Mouse (Mus musculus) hindbrain, postnatal 0 days (tissue): ENCODE data around the gene Fzd7. TPM values are rescaled to one million over a fixed set of nuclear protein-coding genes. Genes with fewer than 3 reads are reported as not detected.

Source experiments
- ATAC-seq: fragments of 200-750 bp; cut with Nextera tagmentation; 2 replicates; pipeline ENCODE4 v1.8.0; 2017; ENCODE audit warnings: mild to moderate bottlenecking, moderate TSS enrichment, moderate library complexity
- DNase-seq: peaks from one replicate; pipeline ENCODE4 v3.0.0-alpha.2; 2015; ENCODE audit warnings: low spot score
- H3K27ac ChIP-seq: fragments of 300-500 bp; sonication (generic); 2 replicates; pipeline ENCODE4 v1.5.1; 2014; ENCODE audit warnings: mild to moderate bottlenecking
- H3K27me3 ChIP-seq: fragments of 300-500 bp; sonication (generic); 2 replicates; pipeline ENCODE4 v1.6.1; 2014; ENCODE audit warnings: low read length, mixed read lengths; ENCODE audit not compliant: insufficient read depth
- H3K36me3 ChIP-seq: fragments of 300-500 bp; sonication (generic); 2 replicates; pipeline ENCODE4 v1.6.1; 2014; ENCODE audit warnings: low read length, mixed read lengths; ENCODE audit not compliant: insufficient read depth
- H3K4me1 ChIP-seq: fragments of 300-500 bp; sonication (generic); 2 replicates; pipeline ENCODE4 v1.6.1; 2014; ENCODE audit warnings: antibody characterized with exemption, low read length, mixed read lengths; ENCODE audit not compliant: insufficient read depth
- H3K4me2 ChIP-seq: fragments of 300-500 bp; sonication (generic); 2 replicates; pipeline ENCODE4 v1.6.1; 2014; ENCODE audit warnings: low read depth, mild to moderate bottlenecking, low read length, moderate library complexity, mixed read lengths
- H3K4me3 ChIP-seq: fragments of 300-500 bp; sonication (generic); 2 replicates; pipeline ENCODE4 v1.5.1; 2014; ENCODE audit warnings: low read length
- H3K9ac ChIP-seq: fragments of 300-500 bp; sonication (generic); replicated peaks from 2 replicates; pipeline ENCODE4 v1.6.1; 2014; ENCODE audit warnings: mild to moderate bottlenecking, low read length, moderate library complexity, mixed read lengths
- H3K9me3 ChIP-seq: fragments of 300-500 bp; sonication (generic); 2 replicates; pipeline ENCODE4 v1.6.1; 2016; ENCODE audit warnings: low read length, mixed read lengths
- CTCF ChIP-seq: IDR thresholded peaks from 2 replicates; pipeline ENCODE4 v1.5.1; 2016; ENCODE audit warnings: antibody characterized with exemption, control low read depth, low read depth
- WGBS: fragments of 180-500 bp; shearing (Covaris S2); extraction: QIAGEN DNeasy Blood & Tissue Kit; methylation state at CpG from one replicate; pipeline ENCODE4 v1.1.7; 2014; 5-methylcytosine and 5-hydroxymethylcytosine counted together
- polyA plus RNA-seq: library from polyadenylated mRNA; unstranded; fragments of >200 nt; fragmentation: Nextera tagmentation; extraction: Ambion mirVana; gene quantifications from 2 replicates; pipeline ENCODE4 v1.2.1, GENCODE M21; 2015
- total RNA-seq: library from RNA; depleted of rRNA; stranded (reverse); fragments of >200 nt; gene quantifications from 2 replicates; pipeline ENCODE4 v1.2.3, GENCODE M21; 2014

Fzd7 gene
- total and polyA plus RNA-seq, 2 experiments from 2014 or later: 1.8 to 17.2 TPM

GRCm38 (mm10) chr1:59450896-59451295 is 31.3 kb upstream of the Fzd7 start:
- Histone ChIP-seq H3K27ac (no peak overlapping the region), H3K4me3 (no peak overlapping the region), H3K4me2 (no peak overlapping the region), H3K27me3 (no peaks in the 10 kb centered on the region), H3K4me1 (peaks cover 3% of the 10 kb centered on the region; the same call in 1 of the 2 replicates), H3K9ac (no peak overlapping the region), H3K9me3 (no peaks in the 10 kb centered on the region), H3K36me3 (no peaks in the 10 kb centered on the region)
- WGBS: 80% methylated on average over 11 of the region's 11 CpGs
- no peak for ATAC-seq
- no peak for TF ChIP-seq CTCF
- no peak for DNase-seq

DNA sequence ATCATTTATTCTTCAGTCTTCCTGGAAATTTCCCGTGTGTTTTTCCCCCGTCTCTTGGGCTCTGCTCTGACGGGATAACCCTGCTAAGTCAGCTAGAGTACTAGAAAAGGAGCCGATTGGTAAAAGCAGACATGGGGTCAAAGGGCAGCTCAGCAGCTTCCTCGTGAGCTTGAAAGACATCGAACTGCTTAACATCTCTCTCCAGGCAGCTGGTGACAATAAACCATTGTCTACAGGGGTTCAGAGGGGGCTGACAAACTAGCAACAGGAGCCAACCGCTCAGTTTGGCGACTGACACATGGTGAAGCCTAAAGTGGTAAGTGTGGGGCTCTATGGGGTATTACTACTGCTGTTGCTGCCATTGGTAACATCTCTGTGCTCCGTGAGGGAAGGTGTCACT is 30.6 kb upstream of the Fzd7 start:
- Histone ChIP-seq H3K9ac (no peak overlapping the region), H3K4me1 (peaks cover 3% of the 10 kb centered on the region; the same call in 1 of the 2 replicates), H3K9me3 (no peaks in the 10 kb centered on the region), H3K27ac (no peak overlapping the region), H3K4me3 (no peak overlapping the region), H3K27me3 (no peaks in the 10 kb centered on the region), H3K4me2 (no peak overlapping the region), H3K36me3 (no peaks in the 10 kb centered on the region)
- ATAC-seq (no peak), DNase-seq (no peak)
- 19% methylated on average over 9 of the region's 9 CpGs for WGBS
- TF ChIP-seq CTCF: no peak

- H3K4me3 ChIP-seq: no peak overlapping the region
- ATAC-seq: no peak
- TF ChIP-seq CTCF: no peak
- H3K9ac ChIP-seq: no peak overlapping the region
- H3K27ac ChIP-seq: no peak overlapping the region
- H3K4me2 ChIP-seq: no peak overlapping the region
- H3K4me1 ChIP-seq: no peaks in the 10 kb centered on the region
- H3K36me3 ChIP-seq: no peaks in the 10 kb centered on the region
- DNase-seq: peak; percentile 13
- H3K27me3 ChIP-seq: no peaks in the 10 kb centered on the region
- no peaks in the 10 kb centered on the region for H3K9me3 ChIP-seq
- 18% methylated on average over 3 of the region's 3 CpGs for WGBS
These were observed 25.4 kb upstream of the Fzd7 start for GRCm38 (mm10) chr1:59456825-59457224.

- Histone ChIP-seq H3K27me3 (no peaks in the 10 kb centered on the region), H3K4me3 (no peak overlapping the region), H3K4me2 (no peak overlapping the region), H3K9ac (no peak overlapping the region), H3K4me1 (no peaks in the 10 kb centered on the region), H3K27ac (no peak overlapping the region), H3K36me3 (no peaks in the 10 kb centered on the region), H3K9me3 (no peaks in the 10 kb centered on the region)
- no peak for ATAC-seq
- DNase-seq: no peak
- WGBS: 85% methylated on average over 4 of the region's 4 CpGs
- no peak for TF ChIP-seq CTCF
These were observed 24.4 kb upstream of the Fzd7 start for GRCm38 (mm10) chr1:59457873-59458272.

GRCm38 (mm10) chr1:59458886-59459285 is 23.3 kb upstream of the Fzd7 start:
- WGBS: 14% methylated on average over 8 of the region's 8 CpGs
- DNase-seq (peak; percentile 44), ATAC-seq (peak; percentile 55; the same call in 1 of the 2 replicates)
- Histone ChIP-seq H3K27me3 (no peaks in the 10 kb centered on the region), H3K27ac (no peak overlapping the region), H3K4me3 (no peak overlapping the region), H3K9me3 (no peaks in the 10 kb centered on the region), H3K9ac (no peak overlapping the region), H3K4me2 (no peak overlapping the region), H3K4me1 (no peaks in the 10 kb centered on the region), H3K36me3 (no peaks in the 10 kb centered on the region)
- TF ChIP-seq CTCF: no peak

DNA sequence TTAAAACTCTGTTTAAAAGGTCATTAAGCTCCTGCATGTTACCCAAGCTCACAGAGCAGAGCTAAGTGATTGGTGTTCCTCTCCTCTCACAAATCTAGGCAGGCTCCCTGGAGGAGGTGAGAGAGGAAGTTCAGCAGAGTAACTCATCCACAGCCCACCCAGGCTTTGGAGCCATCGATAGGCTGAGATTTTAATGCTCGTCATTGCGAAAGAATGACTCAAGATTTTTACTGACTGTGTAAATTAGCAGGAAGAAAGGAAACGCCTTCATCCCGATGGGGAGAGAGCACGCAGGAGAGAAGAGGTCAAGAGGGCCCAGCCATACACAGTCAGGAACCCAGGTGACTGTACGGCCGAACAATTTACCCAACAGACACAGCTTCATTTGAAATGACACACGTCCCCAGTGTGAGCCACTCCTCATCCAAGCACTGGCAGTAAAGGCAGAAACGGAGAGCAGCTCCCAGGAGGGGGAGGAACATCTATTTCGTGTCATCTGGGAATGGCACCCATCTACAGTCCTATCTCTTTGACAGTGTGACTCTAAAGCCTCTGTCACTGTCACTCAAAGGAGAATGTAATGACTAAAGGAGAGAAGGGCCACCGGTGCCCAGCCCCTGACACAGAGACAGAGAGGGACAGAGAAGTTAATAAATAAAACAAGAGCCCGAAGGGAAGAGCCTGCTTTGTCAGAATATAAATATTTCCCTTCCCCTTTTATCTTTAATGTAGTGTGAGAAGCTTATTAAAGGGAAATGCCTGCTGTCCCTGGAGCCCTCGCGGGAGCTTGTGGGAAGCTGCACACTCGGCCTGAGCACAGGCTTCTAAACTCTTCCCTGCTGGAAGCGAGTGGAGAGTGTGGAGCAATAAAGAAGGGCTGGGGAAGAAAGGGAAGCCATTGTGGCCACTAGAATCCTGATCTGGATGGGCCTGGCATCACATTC is 17.3 kb upstream of the Fzd7 start:
- TF ChIP-seq CTCF: no peak
- H3K4me3 ChIP-seq: no peak overlapping the region
- no peaks in the 10 kb centered on the region for H3K27me3 ChIP-seq
- H3K27ac ChIP-seq: no peak overlapping the region
- peak; percentile 18 for DNase-seq
- 0 out of 2 replicates have a peak, but pooled peaks cover 5% of the 10 kb centered on the region for H3K4me1 ChIP-seq
- H3K9ac ChIP-seq: no peak overlapping the region
- H3K4me2 ChIP-seq: no peak overlapping the region
- ATAC-seq: peak; percentile 44; the same call in 1 of the 2 replicates
- WGBS: 32% methylated on average over 17 of the region's 17 CpGs
- no peaks in the 10 kb centered on the region for H3K9me3 ChIP-seq
- H3K36me3 ChIP-seq: no peaks in the 10 kb centered on the region

DNA sequence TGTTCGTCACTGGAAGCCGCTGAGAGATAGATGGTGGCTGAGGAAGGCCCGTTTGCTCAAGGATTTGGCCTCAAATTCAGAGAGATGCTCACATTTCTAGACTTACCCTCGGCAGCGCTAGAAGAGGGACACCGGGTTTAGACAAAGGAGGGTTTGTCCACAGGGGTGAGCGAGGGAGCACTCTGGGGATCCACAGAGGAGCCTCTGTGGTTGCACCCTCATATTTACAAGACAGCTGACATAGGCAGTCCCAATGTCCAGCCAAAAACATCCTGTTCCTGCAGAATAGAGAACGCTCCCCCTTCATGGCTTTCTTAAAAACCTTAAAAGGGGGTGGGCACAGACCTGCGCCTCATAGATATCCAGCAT is 16.6 kb upstream of the Fzd7 start:
- 0 out of 2 replicates have a peak, but pooled peaks cover 5% of the 10 kb centered on the region for H3K4me1 ChIP-seq
- TF ChIP-seq CTCF: no peak
- ATAC-seq (peak; percentile 11; the same call in 1 of the 2 replicates), DNase-seq (peak; percentile 12)
- H3K4me2 ChIP-seq: no peak overlapping the region
- H3K27me3 ChIP-seq: no peaks in the 10 kb centered on the region
- no peak overlapping the region for H3K4me3 ChIP-seq
- H3K36me3 ChIP-seq: no peaks in the 10 kb centered on the region
- 62% methylated on average over 9 of the region's 9 CpGs for WGBS
- no peak overlapping the region for H3K27ac ChIP-seq
- H3K9me3 ChIP-seq: no peaks in the 10 kb centered on the region
- no peak overlapping the region for H3K9ac ChIP-seq
